Mouse (Mus musculus): ENCODE data around the gene Usp7.

GRCm38 (mm10) chr16:8679780-8680179 lies 112.3 kb downstream of the Usp7 start:
- no peak for TF ChIP-seq POLR2A (IDR thresholded peaks at IDR 0.05; ENCODE audit: borderline replicate concordance, extremely low read depth, low read depth, low read length)
- TF ChIP-seq CTCF (IDR thresholded peaks at IDR 0.05; ENCODE audit: insufficient read depth, low read length) = no peak

Data from lung, adult 2 months (tissue).